Mouse (Mus musculus): ENCODE measurements around the gene Rprd1b. TPM values are rescaled to one million over a fixed set of nuclear protein-coding genes. Genes with fewer than 3 reads are reported as not detected.
A peak's percentile ranks its signal among the peaks of the same experiment; 100 is the strongest.

Rprd1b gene
- polyA plus RNA-seq, 1 experiment from 2014 or later, result 31.1 TPM

- Histone ChIP-seq H3K27me3 (replicated peaks; ENCODE audit: control insufficient read depth, insufficient read depth, low read length) (no peaks in the 10 kb centered on the region), H3K4me2 (ENCODE audit: low read length) (no peak overlapping the region), H3K4me1 (ENCODE audit: control insufficient read depth, insufficient read depth, low read length) (peaks cover 3% of the 10 kb centered on the region; the same call in 1 of the 2 replicates), H3K36me3 (ENCODE audit: control insufficient read depth, insufficient read depth, low read length) (no peaks in the 10 kb centered on the region), H3K4me3 (ENCODE audit: low read depth, low read length) (no peak overlapping the region), H3K27ac (ENCODE audit: low read depth, low read length) (no peak overlapping the region), H3K9me3 (replicated peaks; ENCODE audit: control insufficient read depth, low read length) (no peaks in the 10 kb centered on the region), H3K9ac (ENCODE audit: low read length) (no peak overlapping the region)
- no peak for ATAC-seq
- no peak for DNase-seq (ENCODE audit: low spot score)
- 83% methylated on average over 3 of the region's 3 CpGs for WGBS
Observed at GRCm38 (mm10) chr2:158115838-158116453, 87.6 kb downstream of the Rprd1b start.

GRCm38 (mm10) chr2:158116653-158117052 is 88.4 kb downstream of the Rprd1b start:
- H3K27me3 ChIP-seq (replicated peaks; ENCODE audit: control insufficient read depth, insufficient read depth, low read length), result no peaks in the 10 kb centered on the region
- DNase-seq (ENCODE audit: low spot score) (no peak), ATAC-seq (no peak)
- no peaks in the 10 kb centered on the region for H3K9me3 ChIP-seq (replicated peaks; ENCODE audit: control insufficient read depth, low read length)
- H3K36me3 ChIP-seq (ENCODE audit: control insufficient read depth, insufficient read depth, low read length), result no peaks in the 10 kb centered on the region
- H3K4me1 ChIP-seq (ENCODE audit: control insufficient read depth, insufficient read depth, low read length), result peaks cover 3% of the 10 kb centered on the region; the same call in 1 of the 2 replicates
- no peak overlapping the region for H3K27ac ChIP-seq (ENCODE audit: low read depth, low read length)
- no peak overlapping the region for H3K9ac ChIP-seq (ENCODE audit: low read length)
- H3K4me3 ChIP-seq (ENCODE audit: low read depth, low read length), result no peak overlapping the region
- no peak overlapping the region for H3K4me2 ChIP-seq (ENCODE audit: low read length)
- whole genome bisulfite sequencing, result 60% methylated on average over 6 of the region's 6 CpGs

- no peak overlapping the region for H3K4me3 ChIP-seq (ENCODE audit: low read depth, low read length)
- H3K27me3 ChIP-seq (replicated peaks; ENCODE audit: control insufficient read depth, insufficient read depth, low read length), result no peaks in the 10 kb centered on the region
- no peaks in the 10 kb centered on the region for H3K9me3 ChIP-seq (replicated peaks; ENCODE audit: control insufficient read depth, low read length)
- DNase-seq (ENCODE audit: low spot score) (no peak), ATAC-seq (no peak)
- H3K4me2 ChIP-seq (ENCODE audit: low read length), result no peak overlapping the region
- H3K36me3 ChIP-seq (ENCODE audit: control insufficient read depth, insufficient read depth, low read length), result no peaks in the 10 kb centered on the region
- H3K9ac ChIP-seq (ENCODE audit: low read length), result no peak overlapping the region
- H3K4me1 ChIP-seq (ENCODE audit: control insufficient read depth, insufficient read depth, low read length), result no peaks in the 10 kb centered on the region
- 81% methylated on average over 4 of the region's 4 CpGs for WGBS
- no peak overlapping the region for H3K27ac ChIP-seq (ENCODE audit: low read depth, low read length)
Observed at GRCm38 (mm10) chr2:158119145-158119544, 90.8 kb downstream of the Rprd1b start.

- Histone ChIP-seq H3K9ac (ENCODE audit: low read length) (no peak overlapping the region), H3K27me3 (replicated peaks; ENCODE audit: control insufficient read depth, insufficient read depth, low read length) (no peaks in the 10 kb centered on the region), H3K4me3 (ENCODE audit: low read depth, low read length) (no peak overlapping the region), H3K4me2 (ENCODE audit: low read length) (no peak overlapping the region), H3K9me3 (replicated peaks; ENCODE audit: control insufficient read depth, low read length) (no peaks in the 10 kb centered on the region), H3K36me3 (ENCODE audit: control insufficient read depth, insufficient read depth, low read length) (no peaks in the 10 kb centered on the region), H3K4me1 (ENCODE audit: control insufficient read depth, insufficient read depth, low read length) (no peaks in the 10 kb centered on the region), H3K27ac (ENCODE audit: low read depth, low read length) (no peak overlapping the region)
- WGBS, result 83% methylated on average over 8 of the region's 8 CpGs
- DNase-seq (ENCODE audit: low spot score) (no peak), ATAC-seq (no peak)
Observed at GRCm38 (mm10) chr2:158120211-158120610, 91.9 kb downstream of the Rprd1b start.

DNA sequence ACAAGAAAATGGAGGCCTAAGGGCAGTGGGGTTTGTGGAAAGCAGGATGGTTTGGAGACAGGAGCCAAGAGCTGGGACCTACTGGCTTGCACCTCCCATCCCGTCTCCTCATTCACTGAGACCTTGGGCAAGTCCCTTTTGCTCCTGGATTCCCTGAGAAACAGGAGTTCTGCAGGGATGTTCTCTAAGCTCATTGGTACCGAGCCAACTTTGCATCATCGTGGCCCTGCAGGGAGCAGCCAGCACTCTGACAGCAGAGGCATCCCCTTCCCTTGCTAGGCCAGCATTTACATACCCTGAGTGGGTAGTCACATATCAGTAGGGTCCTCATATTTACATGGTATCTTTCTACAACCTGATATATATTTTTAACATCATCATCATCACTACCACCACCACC is 92.6 kb downstream of the Rprd1b start:
- no peak overlapping the region for H3K9ac ChIP-seq (ENCODE audit: low read length)
- no peaks in the 10 kb centered on the region for H3K4me1 ChIP-seq (ENCODE audit: control insufficient read depth, insufficient read depth, low read length)
- H3K27me3 ChIP-seq (replicated peaks; ENCODE audit: control insufficient read depth, insufficient read depth, low read length), result no peaks in the 10 kb centered on the region
- H3K4me2 ChIP-seq (ENCODE audit: low read length), result no peak overlapping the region
- H3K27ac ChIP-seq (ENCODE audit: low read depth, low read length), result no peak overlapping the region
- 81% methylated on average over 3 of the region's 3 CpGs for WGBS
- no peaks in the 10 kb centered on the region for H3K9me3 ChIP-seq (replicated peaks; ENCODE audit: control insufficient read depth, low read length)
- no peaks in the 10 kb centered on the region for H3K36me3 ChIP-seq (ENCODE audit: control insufficient read depth, insufficient read depth, low read length)
- DNase-seq (ENCODE audit: low spot score), result no peak
- H3K4me3 ChIP-seq (ENCODE audit: low read depth, low read length), result no peak overlapping the region
- ATAC-seq, result no peak

DNA sequence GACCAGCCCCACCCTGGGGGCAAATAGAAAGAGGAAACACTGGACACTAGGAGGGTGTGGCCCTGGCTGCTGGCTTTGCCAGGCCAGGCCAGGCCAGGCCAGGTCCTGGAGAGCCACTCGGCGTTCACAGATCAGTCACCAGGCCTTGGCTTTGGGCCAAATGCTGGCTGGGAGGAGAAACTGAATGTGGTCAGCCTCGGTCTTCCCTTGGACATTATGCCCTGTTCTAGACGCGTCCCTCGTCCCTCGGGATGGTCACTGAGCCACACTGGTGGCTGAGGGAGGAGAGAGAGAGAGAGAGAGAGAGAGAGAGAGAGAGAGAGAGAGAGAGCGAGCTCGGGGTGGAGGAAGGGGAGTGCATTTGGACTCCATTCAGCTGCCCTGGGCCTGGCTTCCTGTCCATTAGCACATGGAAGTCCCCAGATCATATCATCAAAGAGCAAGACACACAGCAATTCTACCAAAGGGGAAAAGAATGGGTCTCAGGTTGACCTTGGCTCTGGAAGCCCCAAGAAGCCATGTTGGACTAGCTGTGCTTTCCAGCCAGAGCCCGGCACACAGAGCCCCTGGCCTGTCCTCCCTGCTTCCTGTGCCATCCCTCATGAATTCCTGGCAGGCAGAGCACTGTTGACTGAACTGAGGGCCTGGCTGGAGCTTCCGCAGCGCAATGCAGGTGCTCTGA is 93.5 kb downstream of the Rprd1b start:
- Histone ChIP-seq H3K4me3 (ENCODE audit: low read depth, low read length) (no peak overlapping the region), H3K9ac (ENCODE audit: low read length) (no peak overlapping the region), H3K27ac (ENCODE audit: low read depth, low read length) (no peak overlapping the region), H3K4me1 (ENCODE audit: control insufficient read depth, insufficient read depth, low read length) (no peaks in the 10 kb centered on the region), H3K4me2 (ENCODE audit: low read length) (no peak overlapping the region), H3K27me3 (replicated peaks; ENCODE audit: control insufficient read depth, insufficient read depth, low read length) (no peaks in the 10 kb centered on the region), H3K36me3 (ENCODE audit: control insufficient read depth, insufficient read depth, low read length) (no peaks in the 10 kb centered on the region), H3K9me3 (replicated peaks; ENCODE audit: control insufficient read depth, low read length) (no peaks in the 10 kb centered on the region)
- ATAC-seq (no peak), DNase-seq (ENCODE audit: low spot score) (peak; percentile 23)
- WGBS, result 74% methylated on average over 12 of the region's 12 CpGs

GRCm38 (mm10) chr2:158122814-158123213 is 94.5 kb downstream of the Rprd1b start:
- Histone ChIP-seq H3K36me3 (ENCODE audit: control insufficient read depth, insufficient read depth, low read length) (no peaks in the 10 kb centered on the region), H3K27me3 (replicated peaks; ENCODE audit: control insufficient read depth, insufficient read depth, low read length) (no peaks in the 10 kb centered on the region), H3K4me3 (ENCODE audit: low read depth, low read length) (no peak overlapping the region), H3K9me3 (replicated peaks; ENCODE audit: control insufficient read depth, low read length) (no peaks in the 10 kb centered on the region), H3K27ac (ENCODE audit: low read depth, low read length) (no peak overlapping the region), H3K9ac (ENCODE audit: low read length) (no peak overlapping the region), H3K4me1 (ENCODE audit: control insufficient read depth, insufficient read depth, low read length) (no peaks in the 10 kb centered on the region), H3K4me2 (ENCODE audit: low read length) (no peak overlapping the region)
- 76% methylated on average over 6 of the region's 6 CpGs for WGBS
- ATAC-seq (no peak), DNase-seq (ENCODE audit: low spot score) (no peak)

DNA sequence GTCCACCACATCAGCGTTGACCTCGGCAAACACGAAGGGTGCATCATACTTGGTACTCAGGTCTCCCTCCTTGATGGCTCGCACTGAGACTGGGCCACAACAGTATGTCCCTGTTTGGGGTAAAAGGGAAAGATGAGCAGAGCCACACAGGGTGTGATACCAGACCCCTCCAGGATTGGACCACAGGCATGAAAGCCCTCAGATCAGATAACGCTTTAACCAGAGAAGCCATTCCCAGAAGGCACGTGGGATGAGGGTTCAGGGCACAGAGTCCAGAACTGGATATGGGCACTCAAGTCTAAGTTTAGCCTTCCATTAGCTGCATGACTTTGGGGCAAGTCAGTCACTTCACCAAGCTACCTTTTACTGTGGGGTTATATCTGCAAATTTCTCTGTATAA is 98.9 kb downstream of the Rprd1b start:
- DNase-seq (ENCODE audit: low spot score) (no peak), ATAC-seq (no peak)
- Histone ChIP-seq H3K36me3 (ENCODE audit: control insufficient read depth, insufficient read depth, low read length) (no peaks in the 10 kb centered on the region), H3K9me3 (replicated peaks; ENCODE audit: control insufficient read depth, low read length) (no peaks in the 10 kb centered on the region), H3K4me1 (ENCODE audit: control insufficient read depth, insufficient read depth, low read length) (peaks cover 6% of the 10 kb centered on the region; the same call in 1 of the 2 replicates), H3K27me3 (replicated peaks; ENCODE audit: control insufficient read depth, insufficient read depth, low read length) (no peaks in the 10 kb centered on the region), H3K9ac (ENCODE audit: low read length) (no peak overlapping the region), H3K4me2 (ENCODE audit: low read length) (no peak overlapping the region), H3K4me3 (ENCODE audit: low read depth, low read length) (no peak overlapping the region), H3K27ac (ENCODE audit: low read depth, low read length) (no peak overlapping the region)
- WGBS, result 93% methylated on average over 6 of the region's 6 CpGs

GRCm38 (mm10) chr2:158127872-158128271 is 99.6 kb downstream of the Rprd1b start:
- peaks cover 6% of the 10 kb centered on the region; the same call in 1 of the 2 replicates for H3K4me1 ChIP-seq (ENCODE audit: control insufficient read depth, insufficient read depth, low read length)
- H3K4me3 ChIP-seq (ENCODE audit: low read depth, low read length), result no peak overlapping the region
- H3K4me2 ChIP-seq (ENCODE audit: low read length), result no peak overlapping the region
- no peaks in the 10 kb centered on the region for H3K27me3 ChIP-seq (replicated peaks; ENCODE audit: control insufficient read depth, insufficient read depth, low read length)
- no peak for DNase-seq (ENCODE audit: low spot score)
- ATAC-seq, result no peak
- no peak overlapping the region for H3K27ac ChIP-seq (ENCODE audit: low read depth, low read length)
- no peaks in the 10 kb centered on the region for H3K9me3 ChIP-seq (replicated peaks; ENCODE audit: control insufficient read depth, low read length)
- no peaks in the 10 kb centered on the region for H3K36me3 ChIP-seq (ENCODE audit: control insufficient read depth, insufficient read depth, low read length)
- H3K9ac ChIP-seq (ENCODE audit: low read length), result no peak overlapping the region
- 91% methylated on average over 7 of the region's 7 CpGs for WGBS

Data from forebrain, embryonic 14.5 days (tissue).